Mouse (Mus musculus) megakaryocyte, embryonic 14.5 days (primary cell): ENCODE measurements around the gene Hmox1.

ENCODE experiments used
- FLI1 ChIP-seq: IDR thresholded peaks from 2 replicates; pipeline ENCODE4 v1.6.1; 2012; ENCODE audit warnings: low read length, inconsistent platforms, mixed read lengths
- GATA1 ChIP-seq: IDR thresholded peaks from 3 replicates; pipeline ENCODE4 v1.6.1; 2012; ENCODE audit warnings: mixed read lengths, low read length, inconsistent platforms, borderline replicate concordance

DNA sequence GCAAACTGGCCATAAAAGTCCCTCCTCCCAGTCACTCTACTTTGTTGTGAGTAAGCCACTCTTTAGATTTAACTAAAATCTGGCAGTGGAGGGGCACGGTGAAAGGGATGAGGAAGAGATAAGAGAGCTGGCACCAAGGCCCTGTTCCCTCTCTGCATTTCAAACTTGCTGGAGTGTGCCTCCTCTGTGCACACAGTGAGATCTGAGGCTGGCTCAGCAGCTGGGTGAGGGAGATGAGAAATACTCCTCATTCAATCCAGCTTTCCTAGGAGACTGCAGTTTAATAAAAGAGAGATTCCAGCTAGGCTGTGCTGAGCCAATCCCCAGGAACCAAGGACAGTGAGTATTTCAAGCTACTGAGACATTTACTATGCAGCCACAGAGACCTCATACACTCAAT is 42.3 kb downstream of the Hmox1 start:
- TF ChIP-seq GATA1 (no peak), FLI1 (no peak)
